Mouse (Mus musculus): ENCODE results near the gene Rspo1. TPM values are rescaled to one million over a fixed set of nuclear protein-coding genes. Genes with fewer than 3 reads are reported as not detected.
A peak's percentile ranks its signal among the peaks of the same experiment; 100 is the strongest.
"Not testable (repeated sequence)": the region's sequence is repeated elsewhere in the genome, so short reads cannot be mapped to it uniquely, and the experiment has no call there.

Gene Rspo1
- 12.9 and 14.5 TPM in 2 replicates for polyA plus RNA-seq (2015; fragmentation: Nextera tagmentation; extraction: Ambion mirVana)

DNA sequence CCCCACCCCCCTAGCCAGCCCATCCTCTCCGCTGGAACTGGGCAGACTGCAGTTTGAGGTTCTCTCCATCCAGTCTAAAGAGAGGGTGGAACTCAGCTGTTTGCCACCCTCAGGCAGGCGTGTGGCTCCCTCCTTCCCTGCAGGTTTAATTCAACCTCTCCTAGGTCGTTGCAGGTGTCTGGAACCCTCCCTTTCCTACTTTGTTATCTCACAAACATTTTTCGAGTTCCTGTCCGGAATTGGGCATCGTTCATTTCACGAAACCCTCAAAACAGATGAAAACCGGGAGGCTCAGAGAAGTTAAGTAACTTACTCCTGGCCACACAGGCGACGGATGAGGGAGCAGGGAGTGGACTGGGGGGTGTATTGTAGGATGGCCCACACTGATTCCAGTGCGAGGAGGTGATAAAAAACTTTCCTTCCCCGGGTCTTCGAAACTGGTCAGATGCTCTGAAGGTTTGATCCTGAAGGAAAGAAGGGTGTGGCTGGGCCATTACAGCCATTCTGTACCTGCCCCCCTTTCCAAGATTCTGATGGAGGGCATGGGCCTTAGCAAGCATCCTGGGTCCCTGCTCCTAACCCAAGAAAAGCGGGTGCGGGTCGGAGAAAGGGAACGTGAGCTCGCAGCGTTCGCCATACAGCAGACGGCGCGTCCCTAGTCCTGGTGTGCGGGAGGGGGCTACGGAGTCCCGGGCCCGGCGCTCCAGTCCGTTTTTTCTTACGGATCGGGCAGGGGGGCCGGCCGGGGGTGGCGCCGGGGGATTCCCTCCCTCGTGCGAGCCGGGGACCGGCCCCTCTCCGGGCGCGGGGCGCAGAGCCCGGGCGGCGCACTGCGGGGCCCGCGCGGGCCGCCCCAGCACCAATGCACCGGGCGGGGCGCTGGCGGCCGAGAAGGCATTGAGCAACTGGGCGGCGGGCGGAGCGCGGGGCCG is at the start of gene Rspo1:
Gene Rspo1 (plus strand): TSS at position 760 of the 932 bp plus-strand sequence.
- no peak for ATAC-seq (ENCODE audit: insufficient read depth, low FRiP score, low read depth)
- H3K27ac ChIP-seq, result no peak within 1 kb of the TSS
- peaks cover 80% of the 10 kb centered on the region for H3K27me3 ChIP-seq (replicated peaks)
- H3K36me3 ChIP-seq, result no peaks in the 10 kb centered on the region
- peak within 1 kb of the TSS; percentile 52 for H3K4me3 ChIP-seq (replicated peaks)
- H3K4me1 ChIP-seq, result peaks cover 33% of the 10 kb centered on the region
- 1% methylated on average over 56 of the region's 62 CpGs for WGBS
- H3K4me2 ChIP-seq, result peak within 1 kb of the TSS; percentile 86
- no peaks in the 10 kb centered on the region for H3K9me3 ChIP-seq
- no peak within 1 kb of the TSS for H3K9ac ChIP-seq

DNA sequence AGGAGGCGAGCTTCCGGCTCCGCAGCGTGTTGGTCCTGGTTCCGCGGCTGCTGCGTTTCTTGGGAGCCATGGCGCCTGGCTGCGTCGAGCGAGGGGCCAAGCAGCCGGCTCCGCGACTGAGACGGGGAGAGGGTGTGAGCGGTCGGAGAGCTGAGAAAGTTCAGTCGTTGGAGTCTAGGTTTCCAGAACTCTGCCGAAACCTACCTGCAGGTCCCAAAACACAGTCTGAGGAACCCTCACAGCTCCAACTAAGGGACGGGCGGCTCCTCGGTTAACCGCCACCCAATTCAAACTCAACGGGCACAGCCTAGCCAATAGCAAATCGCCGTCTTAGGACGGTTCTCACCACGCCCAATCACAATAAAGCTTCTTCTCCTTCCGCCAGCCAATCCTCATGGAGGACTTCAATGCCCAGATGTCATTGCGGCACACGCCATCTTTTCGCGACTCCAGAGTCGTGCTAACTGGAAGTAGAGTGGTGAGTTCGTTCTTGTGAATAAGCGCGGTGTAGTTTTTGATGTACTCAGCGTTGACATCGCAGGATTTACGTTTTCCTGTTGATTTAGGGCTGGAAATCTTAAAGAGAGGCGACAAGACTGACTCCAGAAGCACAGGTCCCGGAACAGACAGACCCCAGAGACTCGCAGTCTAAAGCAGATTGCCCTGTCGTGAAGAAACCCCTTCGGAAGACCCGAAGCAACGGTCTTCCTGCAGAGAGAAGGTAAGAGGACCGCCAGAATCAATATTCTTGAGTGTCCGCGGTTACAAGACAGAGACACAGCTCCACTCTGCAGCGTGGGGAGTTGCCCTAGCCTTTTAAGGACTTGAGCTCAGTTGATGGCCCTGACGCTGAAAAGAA is 49.4 kb upstream of the Rspo1 start, which contains the start of gene 9930104L06Rik:
Gene 9930104L06Rik (plus strand): TSS at position 436 of the 859 bp plus-strand sequence.
- H3K4me2 ChIP-seq, result peak within 1 kb of the TSS; percentile 87
- H3K9ac ChIP-seq, result peak within 1 kb of the TSS; percentile 76
- peak within 1 kb of the TSS; percentile 91 for H3K4me3 ChIP-seq (replicated peaks)
- peak; percentile 100 for ATAC-seq (ENCODE audit: insufficient read depth, low FRiP score, low read depth)
- no peaks in the 10 kb centered on the region for H3K27me3 ChIP-seq (replicated peaks)
- 0 out of 2 replicates have a peak, but pooled peaks cover 9% of the 10 kb centered on the region for H3K36me3 ChIP-seq
- WGBS, result under 1% methylated on average over 52 of the region's 52 CpGs
- H3K4me1 ChIP-seq, result peaks cover 16% of the 10 kb centered on the region
- H3K27ac ChIP-seq, result peak within 1 kb of the TSS; percentile 61; the same call in 1 of the 2 replicates
- no peaks in the 10 kb centered on the region for H3K9me3 ChIP-seq

DNA sequence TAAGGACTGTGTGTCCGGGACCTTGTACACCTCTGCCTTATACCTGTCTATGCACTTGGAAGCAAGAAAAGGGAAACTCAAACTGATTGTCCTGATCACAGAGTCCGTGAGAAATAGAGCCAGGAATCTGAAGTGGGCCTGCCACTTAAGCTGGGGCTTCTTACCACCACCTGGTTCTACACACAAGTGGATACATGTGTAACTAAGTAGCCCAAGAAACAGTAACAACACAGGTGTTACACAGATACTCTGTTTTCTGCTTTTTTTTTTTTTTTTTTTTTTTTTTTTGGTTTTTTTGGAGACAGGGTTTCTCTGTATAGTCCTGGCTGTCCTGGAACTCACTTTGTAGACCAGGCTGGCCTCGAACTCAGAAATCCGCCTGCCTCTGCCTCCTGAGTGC is 47.0 kb upstream of the Rspo1 start, which contains the start of gene Cdca8:
Gene Cdca8 (minus strand): TSS at position 101 of the 400 bp plus-strand sequence.
- H3K4me3 ChIP-seq (replicated peaks); ATAC-seq (ENCODE audit: insufficient read depth, low FRiP score, low read depth); H3K9ac ChIP-seq; H3K27ac ChIP-seq; H3K9me3 ChIP-seq; H3K4me2 ChIP-seq; H3K27me3 ChIP-seq (replicated peaks): not testable (repeated sequence)
- 93% methylated on average over 4 of the region's 4 CpGs for WGBS
- Histone ChIP-seq H3K36me3 (0 out of 2 replicates have a peak, but pooled peaks cover 12% of the 10 kb centered on the region), H3K4me1 (peaks cover 16% of the 10 kb centered on the region)

DNA sequence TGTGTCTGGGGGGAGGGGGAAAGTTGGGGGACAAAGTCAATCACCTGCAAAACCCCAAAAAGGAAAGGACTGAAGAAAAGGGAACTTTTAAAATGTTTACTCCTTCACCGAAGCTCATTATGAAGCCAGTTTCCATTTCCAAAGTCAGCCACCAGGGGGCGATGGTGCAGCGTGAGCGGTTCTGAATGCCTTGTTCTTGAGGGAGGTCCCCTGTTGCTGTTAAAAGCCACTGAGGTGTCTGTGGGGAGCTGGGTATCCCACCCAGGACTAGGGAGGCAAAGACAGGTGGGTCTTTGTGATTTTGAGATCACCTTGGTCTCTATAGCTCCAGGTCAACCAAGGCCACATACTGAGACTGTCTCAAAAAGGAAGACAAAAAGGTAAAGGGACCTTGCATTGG is 43.2 kb upstream of the Rspo1 start:
- no peaks in the 10 kb centered on the region for H3K4me1 ChIP-seq
- H3K27ac ChIP-seq, result no peak overlapping the region
- H3K9ac ChIP-seq, result no peak overlapping the region
- H3K9me3 ChIP-seq, result no peaks in the 10 kb centered on the region
- WGBS, result 8% methylated on average over 4 of the region's 4 CpGs
- H3K4me2 ChIP-seq, result no peak overlapping the region
- peak; percentile 25; the same call in 1 of the 2 replicates for ATAC-seq (ENCODE audit: insufficient read depth, low FRiP score, low read depth)
- H3K36me3 ChIP-seq, result 0 out of 2 replicates have a peak, but pooled peaks cover 12% of the 10 kb centered on the region
- no peaks in the 10 kb centered on the region for H3K27me3 ChIP-seq (replicated peaks)
- H3K4me3 ChIP-seq (replicated peaks), result no peak overlapping the region

DNA sequence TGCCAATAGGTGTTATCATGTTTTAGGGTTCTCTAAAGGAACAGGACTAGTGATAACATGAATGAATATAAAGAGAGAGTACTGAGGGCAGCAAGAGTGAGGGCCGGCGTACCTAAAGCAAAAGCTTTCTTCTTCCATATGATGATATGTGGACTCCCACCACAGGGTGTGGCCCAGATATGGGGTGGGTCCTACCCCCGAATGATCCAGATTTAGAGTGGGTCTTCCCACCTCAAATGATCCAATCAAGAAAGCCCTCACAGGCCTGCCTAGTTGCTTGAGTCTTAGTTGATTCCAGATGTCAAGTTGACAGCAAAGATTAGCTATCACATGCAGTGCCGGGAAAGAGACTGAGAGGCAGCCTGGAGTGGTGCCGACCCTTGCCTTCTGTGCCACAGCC is 42.4 kb upstream of the Rspo1 start:
- 93% methylated on average over 5 of the region's 5 CpGs for WGBS
- H3K27ac ChIP-seq, result no peak overlapping the region

DNA sequence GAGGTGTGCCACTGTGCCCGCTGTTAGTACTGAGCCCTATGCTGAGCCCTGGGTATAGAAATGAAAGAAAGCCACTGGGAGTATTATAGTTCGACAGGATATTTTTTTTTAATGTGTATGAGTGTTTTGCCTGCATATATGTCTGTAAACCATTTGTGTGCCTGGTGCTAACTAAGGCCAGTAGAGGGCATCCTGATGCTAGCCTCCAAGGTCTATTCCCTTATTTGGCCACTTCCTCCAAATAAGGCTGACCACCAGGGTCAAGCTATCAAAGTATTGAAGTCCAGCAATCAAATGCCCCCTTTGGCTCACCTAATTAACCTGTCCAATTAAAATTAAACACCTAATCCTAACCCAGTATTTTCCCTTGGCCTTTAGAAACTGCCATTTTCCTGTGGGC is 41.3 kb upstream of the Rspo1 start:
- WGBS, result 64% methylated on average over 2 of the region's 2 CpGs
- Histone ChIP-seq H3K9me3 (no peaks in the 10 kb centered on the region), H3K4me2 (no peak overlapping the region), H3K27me3 (replicated peaks) (no peaks in the 10 kb centered on the region), H3K36me3 (0 out of 2 replicates have a peak, but pooled peaks cover 6% of the 10 kb centered on the region), H3K27ac (no peak overlapping the region), H3K4me3 (replicated peaks) (no peak overlapping the region), H3K4me1 (no peaks in the 10 kb centered on the region), H3K9ac (no peak overlapping the region)
- ATAC-seq (ENCODE audit: insufficient read depth, low FRiP score, low read depth), result no peak

More for the DNA sequence above, 42.4 kb upstream of the Rspo1 start:
- Histone ChIP-seq H3K4me1 (no peaks in the 10 kb centered on the region), H3K27me3 (replicated peaks) (no peaks in the 10 kb centered on the region), H3K36me3 (0 out of 2 replicates have a peak, but pooled peaks cover 7% of the 10 kb centered on the region), H3K9ac (no peak overlapping the region), H3K4me3 (replicated peaks) (no peak overlapping the region), H3K9me3 (no peaks in the 10 kb centered on the region), H3K4me2 (no peak overlapping the region)
- no peak for ATAC-seq (ENCODE audit: insufficient read depth, low FRiP score, low read depth)

DNA sequence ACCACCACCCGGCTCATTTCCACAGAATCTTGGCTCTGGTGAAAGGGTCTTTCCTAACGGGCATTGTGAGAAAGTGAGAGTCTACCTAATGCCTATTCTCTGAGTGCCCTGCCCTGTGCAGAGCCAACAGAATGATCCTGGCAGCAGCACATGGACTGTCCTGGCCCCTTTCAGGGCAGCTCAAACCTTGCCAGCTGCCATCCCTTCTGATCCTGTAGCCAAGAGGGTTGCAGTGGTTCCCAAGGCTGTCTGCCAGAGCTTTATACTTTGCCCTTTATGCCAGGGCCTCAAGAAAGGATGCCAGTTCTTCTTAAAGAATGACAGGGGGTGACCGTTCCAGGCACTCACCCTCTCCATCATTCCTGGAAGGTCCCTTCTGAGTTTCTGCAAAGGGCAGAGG is 36.7 kb upstream of the Rspo1 start:
- Histone ChIP-seq H3K4me3 (replicated peaks) (no peak overlapping the region), H3K27ac (no peak overlapping the region), H3K36me3 (no peaks in the 10 kb centered on the region), H3K4me1 (peaks cover 4% of the 10 kb centered on the region; the same call in 1 of the 2 replicates), H3K27me3 (replicated peaks) (no peaks in the 10 kb centered on the region), H3K9ac (no peak overlapping the region), H3K9me3 (no peaks in the 10 kb centered on the region), H3K4me2 (no peak overlapping the region)
- no peak for ATAC-seq (ENCODE audit: insufficient read depth, low FRiP score, low read depth)
- WGBS, result 81% methylated on average over 3 of the region's 3 CpGs

DNA sequence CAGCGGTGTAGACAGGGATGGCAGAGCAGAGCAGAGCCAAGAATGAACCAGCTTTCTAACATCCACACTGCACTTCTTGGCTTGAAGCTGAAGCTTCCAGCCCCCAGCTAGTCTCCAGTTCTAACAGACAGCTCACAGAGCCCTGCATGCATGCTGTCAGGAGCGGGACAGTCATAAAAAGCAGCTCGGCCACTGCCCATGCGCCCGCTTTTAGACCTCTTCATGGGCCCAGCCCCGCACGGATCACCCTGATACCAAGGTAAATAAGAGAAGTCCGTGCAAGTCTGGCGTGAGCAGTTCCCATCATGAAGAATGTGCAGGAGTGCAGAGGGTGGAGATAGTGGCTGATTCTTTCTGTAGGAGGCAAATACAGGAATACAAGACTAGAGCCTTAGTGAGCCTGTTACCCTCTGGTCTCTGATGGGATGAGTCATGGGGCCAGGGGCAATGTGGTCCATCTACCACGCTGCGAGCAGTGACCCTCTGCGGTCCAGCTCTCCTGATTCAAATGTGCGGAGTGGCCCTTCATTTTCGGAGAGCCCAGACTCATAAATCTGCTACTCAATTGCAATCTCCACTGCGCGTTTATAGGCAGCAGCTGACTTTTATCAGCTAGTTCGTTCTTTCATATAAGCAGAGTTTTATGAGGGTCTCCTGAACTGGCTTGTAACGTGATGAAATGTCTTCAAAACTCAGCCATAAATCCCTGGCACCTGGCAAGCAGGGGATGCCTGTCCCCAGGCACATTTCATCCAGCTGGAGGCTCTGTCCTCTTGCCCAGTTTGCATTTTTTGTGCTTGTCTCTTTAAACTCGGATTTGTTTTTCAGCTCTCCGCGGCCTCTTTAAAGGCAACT is 35.8 kb upstream of the Rspo1 start:
- no peak overlapping the region for H3K4me2 ChIP-seq
- H3K4me3 ChIP-seq (replicated peaks), result no peak overlapping the region
- peaks cover 4% of the 10 kb centered on the region; the same call in 1 of the 2 replicates for H3K4me1 ChIP-seq
- ATAC-seq (ENCODE audit: insufficient read depth, low FRiP score, low read depth), result no peak
- 52% methylated on average over 21 of the region's 21 CpGs for WGBS
- no peaks in the 10 kb centered on the region for H3K36me3 ChIP-seq
- no peaks in the 10 kb centered on the region for H3K27me3 ChIP-seq (replicated peaks)
- H3K27ac ChIP-seq, result 0 out of 2 replicates have a peak overlapping the region, but pooled peaks have one; percentile 35
- H3K9me3 ChIP-seq, result no peaks in the 10 kb centered on the region
- H3K9ac ChIP-seq, result no peak overlapping the region

DNA sequence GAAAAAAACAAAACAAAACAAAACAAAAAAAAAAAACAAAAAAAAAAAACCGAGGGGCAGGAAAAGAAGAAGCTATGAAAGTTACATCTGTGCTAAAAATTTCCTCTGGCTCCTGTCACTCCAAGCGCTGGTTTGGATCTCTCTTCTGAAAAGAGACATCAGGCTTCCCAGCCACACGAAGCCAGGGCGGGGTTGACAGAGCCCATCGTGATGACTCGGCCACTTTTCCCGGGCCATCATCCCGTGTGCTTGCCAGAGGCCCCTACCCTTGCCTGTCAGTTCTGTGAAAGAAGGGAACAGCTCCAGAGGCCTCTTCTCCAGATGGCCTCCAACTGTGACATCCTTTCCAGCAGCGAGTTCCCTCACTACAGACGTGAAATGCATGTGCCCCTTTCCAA is 35.2 kb upstream of the Rspo1 start:
- peaks cover 4% of the 10 kb centered on the region; the same call in 1 of the 2 replicates for H3K4me1 ChIP-seq
- no peak overlapping the region for H3K4me2 ChIP-seq
- H3K4me3 ChIP-seq (replicated peaks), result no peak overlapping the region
- 35% methylated on average over 10 of the region's 10 CpGs for WGBS
- H3K9ac ChIP-seq, result no peak overlapping the region; the same call in 1 of the 2 replicates
- ATAC-seq (ENCODE audit: insufficient read depth, low FRiP score, low read depth), result no peak
- no peaks in the 10 kb centered on the region for H3K27me3 ChIP-seq (replicated peaks)
- H3K9me3 ChIP-seq, result no peaks in the 10 kb centered on the region
- no peaks in the 10 kb centered on the region for H3K36me3 ChIP-seq
- H3K27ac ChIP-seq, result no peak overlapping the region

DNA sequence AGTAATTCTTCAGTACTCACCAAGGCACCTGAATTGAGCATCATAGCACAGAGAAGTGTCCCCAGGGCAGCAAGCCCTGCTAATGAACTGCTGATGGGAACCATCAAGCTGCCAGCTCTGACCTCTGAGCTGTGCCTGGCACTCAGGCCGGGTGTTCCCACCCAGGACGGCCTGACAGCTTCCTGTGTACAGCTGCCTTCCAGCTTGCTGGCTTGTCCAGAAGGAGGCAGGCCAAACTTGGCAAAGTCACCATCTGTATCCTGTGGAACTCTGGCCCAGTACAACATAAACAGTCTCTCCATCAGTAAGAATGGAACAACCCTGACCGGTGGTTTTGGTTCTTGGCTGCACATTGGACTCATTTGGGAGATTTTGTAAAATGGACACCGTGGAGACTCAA is 32.7 kb upstream of the Rspo1 start:
- no peak overlapping the region for H3K27ac ChIP-seq
- peaks cover 4% of the 10 kb centered on the region; the same call in 1 of the 2 replicates for H3K4me1 ChIP-seq
- no peak overlapping the region for H3K4me3 ChIP-seq (replicated peaks)
- no peaks in the 10 kb centered on the region for H3K9me3 ChIP-seq
- 48% methylated on average over 4 of the region's 4 CpGs for WGBS
- no peak overlapping the region for H3K4me2 ChIP-seq
- H3K36me3 ChIP-seq, result no peaks in the 10 kb centered on the region
- no peak for ATAC-seq (ENCODE audit: insufficient read depth, low FRiP score, low read depth)
- H3K9ac ChIP-seq, result no peak overlapping the region
- no peaks in the 10 kb centered on the region for H3K27me3 ChIP-seq (replicated peaks)

DNA sequence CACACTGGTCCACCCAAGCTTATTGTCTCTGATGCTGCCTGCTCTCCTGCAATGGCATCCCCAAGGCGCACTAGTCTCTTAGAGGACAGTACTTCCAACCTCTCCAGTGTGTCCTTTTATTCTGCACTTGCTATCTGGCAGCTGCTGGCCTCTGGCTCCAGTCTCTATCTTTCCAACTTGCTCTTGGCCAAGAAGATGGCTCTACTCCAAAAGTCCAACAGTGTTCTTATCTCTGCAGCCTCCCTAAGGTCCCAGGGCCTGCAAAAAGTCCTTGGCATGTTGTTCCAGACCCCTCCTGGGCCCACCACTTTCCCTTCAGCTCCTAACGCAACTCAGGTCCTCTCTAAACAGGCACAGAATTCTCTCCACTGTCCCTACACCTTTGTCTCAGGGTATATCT is 28.9 kb upstream of the Rspo1 start:
- no peak for ATAC-seq (ENCODE audit: insufficient read depth, low FRiP score, low read depth)

More for the DNA sequence above, 28.9 kb upstream of the Rspo1 start:
- Histone ChIP-seq H3K9me3 (no peaks in the 10 kb centered on the region), H3K27me3 (replicated peaks) (no peaks in the 10 kb centered on the region), H3K9ac (no peak overlapping the region), H3K4me3 (replicated peaks) (no peak overlapping the region), H3K4me1 (no peaks in the 10 kb centered on the region), H3K27ac (no peak overlapping the region), H3K4me2 (no peak overlapping the region), H3K36me3 (no peaks in the 10 kb centered on the region)
- 76% methylated on average over 2 of the region's 2 CpGs for WGBS

Data from stomach, embryonic 15.5 days (tissue).